Mouse (Mus musculus) intestine, embryonic 15.5 days (tissue): ENCODE measurements at regions not wholly inside any gene's neighbourhood (a gene's known extent, or its start where the extent isn't known, plus 50 kb on each side); places are given as distances from the start of the nearest gene placed in this dataset.

Source experiments
- ATAC-seq: fragments of 200-750 bp; cut with Nextera tagmentation; 2 replicates; pipeline ENCODE4 v1.8.0; 2017; ENCODE audit warnings: moderate TSS enrichment, moderate library complexity
- H3K27ac ChIP-seq: fragments of 300-500 bp; sonication (generic); 2 replicates; pipeline ENCODE4 v1.5.1; 2015; ENCODE audit warnings: mild to moderate bottlenecking, inconsistent platforms
- H3K27me3 ChIP-seq: fragments of 300-500 bp; sonication (generic); replicated peaks from 2 replicates; pipeline ENCODE4 v1.6.1; 2015; ENCODE audit warnings: inconsistent platforms
- H3K36me3 ChIP-seq: fragments of 300-500 bp; sonication (generic); 2 replicates; pipeline ENCODE4 v1.6.1; 2015; ENCODE audit warnings: inconsistent platforms
- H3K4me1 ChIP-seq: fragments of 300-500 bp; sonication (generic); replicated peaks from 2 replicates; pipeline ENCODE4 v1.6.1; 2015; ENCODE audit warnings: inconsistent platforms
- H3K4me2 ChIP-seq: fragments of 300-500 bp; sonication (generic); replicated peaks from 2 replicates; pipeline ENCODE4 v1.6.1; 2015; ENCODE audit warnings: mild to moderate bottlenecking, inconsistent platforms
- H3K4me3 ChIP-seq: fragments of 300-500 bp; sonication (generic); replicated peaks from 2 replicates; pipeline ENCODE4 v1.5.1; 2015; ENCODE audit warnings: inconsistent platforms
- H3K9ac ChIP-seq: fragments of 300-500 bp; sonication (generic); 2 replicates; pipeline ENCODE4 v1.6.1; 2015; ENCODE audit warnings: inconsistent platforms
- H3K9me3 ChIP-seq: fragments of 300-500 bp; sonication (generic); 2 replicates; pipeline ENCODE4 v1.6.1; 2016; ENCODE audit warnings: inconsistent platforms
- WGBS: fragments of 180-500 bp; shearing (Covaris S2); methylation state at CpG from one replicate; pipeline ENCODE4 v1.1.7; 2015; 5-methylcytosine and 5-hydroxymethylcytosine counted together

GRCm38 (mm10) chr13:57314512-57314911 is 418.7 kb upstream of the Trpc7 start:
- 41% methylated on average over 9 of the region's 9 CpGs for WGBS
- H3K36me3 ChIP-seq, result no peaks in the 10 kb centered on the region
- no peaks in the 10 kb centered on the region for H3K27me3 ChIP-seq
- H3K4me1 ChIP-seq, result 0 out of 2 replicates have a peak, but pooled peaks cover 3% of the 10 kb centered on the region
- H3K4me3 ChIP-seq, result no peak overlapping the region
- no peak for ATAC-seq
- no peak overlapping the region for H3K27ac ChIP-seq
- H3K4me2 ChIP-seq, result no peak overlapping the region
- H3K9me3 ChIP-seq, result no peaks in the 10 kb centered on the region
- no peak overlapping the region for H3K9ac ChIP-seq

- ATAC-seq, result no peak
- H3K27me3 ChIP-seq, result no peaks in the 10 kb centered on the region
- WGBS, result 58% methylated on average over 2 of the region's 2 CpGs
Measured at GRCm38 (mm10) chr13:57313731-57314130, 417.9 kb upstream of the Trpc7 start.

GRCm38 (mm10) chr13:57311235-57311634 is 415.4 kb upstream of the Trpc7 start:
- Histone ChIP-seq H3K9me3 (no peaks in the 10 kb centered on the region), H3K4me1 (0 out of 2 replicates have a peak, but pooled peaks cover 2% of the 10 kb centered on the region), H3K4me2 (no peak overlapping the region), H3K27me3 (no peaks in the 10 kb centered on the region), H3K9ac (no peak overlapping the region), H3K4me3 (no peak overlapping the region), H3K36me3 (no peaks in the 10 kb centered on the region), H3K27ac (no peak overlapping the region)
- WGBS, result 40% methylated on average over 2 of the region's 2 CpGs
- no peak for ATAC-seq

More at GRCm38 (mm10) chr13:57313731-57314130, 417.9 kb upstream of the Trpc7 start:
- Histone ChIP-seq H3K9ac (no peak overlapping the region), H3K27ac (no peak overlapping the region), H3K36me3 (no peaks in the 10 kb centered on the region), H3K4me2 (no peak overlapping the region), H3K9me3 (no peaks in the 10 kb centered on the region), H3K4me3 (no peak overlapping the region), H3K4me1 (0 out of 2 replicates have a peak, but pooled peaks cover 3% of the 10 kb centered on the region)

GRCm38 (mm10) chr13:57309618-57310017 is 413.8 kb upstream of the Trpc7 start:
- Histone ChIP-seq H3K27ac (no peak overlapping the region), H3K4me1 (no peaks in the 10 kb centered on the region), H3K4me3 (no peak overlapping the region), H3K9ac (no peak overlapping the region), H3K9me3 (no peaks in the 10 kb centered on the region), H3K36me3 (no peaks in the 10 kb centered on the region), H3K4me2 (no peak overlapping the region), H3K27me3 (no peaks in the 10 kb centered on the region)
- 79% methylated on average over 4 of the region's 4 CpGs for WGBS
- ATAC-seq, result no peak

- Histone ChIP-seq H3K9ac (no peak overlapping the region), H3K4me2 (no peak overlapping the region), H3K4me3 (no peak overlapping the region), H3K9me3 (no peaks in the 10 kb centered on the region), H3K4me1 (no peaks in the 10 kb centered on the region), H3K27ac (no peak overlapping the region), H3K27me3 (no peaks in the 10 kb centered on the region), H3K36me3 (no peaks in the 10 kb centered on the region)
- WGBS, result 47% methylated on average over 20 of the region's 20 CpGs
- ATAC-seq, result no peak
Measured at GRCm38 (mm10) chr13:57307971-57308903, 412.4 kb upstream of the Trpc7 start.

GRCm38 (mm10) chr13:57305586-57305985 is 409.8 kb upstream of the Trpc7 start:
- no peak overlapping the region for H3K9ac ChIP-seq
- H3K27me3 ChIP-seq, result no peaks in the 10 kb centered on the region
- H3K9me3 ChIP-seq, result no peaks in the 10 kb centered on the region
- no peaks in the 10 kb centered on the region for H3K4me1 ChIP-seq
- no peaks in the 10 kb centered on the region for H3K36me3 ChIP-seq
- no peak for ATAC-seq
- no peak overlapping the region for H3K4me3 ChIP-seq
- 87% methylated on average over 7 of the region's 7 CpGs for WGBS
- H3K27ac ChIP-seq, result no peak overlapping the region
- no peak overlapping the region for H3K4me2 ChIP-seq

GRCm38 (mm10) chr13:57303805-57304204 is 408.0 kb upstream of the Trpc7 start:
- Histone ChIP-seq H3K9me3 (no peaks in the 10 kb centered on the region), H3K27ac (no peak overlapping the region), H3K4me3 (no peak overlapping the region), H3K27me3 (no peaks in the 10 kb centered on the region), H3K36me3 (no peaks in the 10 kb centered on the region), H3K4me2 (no peak overlapping the region), H3K9ac (no peak overlapping the region), H3K4me1 (no peaks in the 10 kb centered on the region)
- 89% methylated on average over 2 of the region's 2 CpGs for WGBS
- ATAC-seq, result no peak

- H3K4me1 ChIP-seq, result no peaks in the 10 kb centered on the region
- no peak for ATAC-seq
- WGBS, result 80% methylated on average over 9 of the region's 9 CpGs
Measured at GRCm38 (mm10) chr13:57291737-57292490, 396.1 kb upstream of the Trpc7 start.

GRCm38 (mm10) chr13:57286168-57286567 is 390.4 kb upstream of the Trpc7 start:
- H3K9ac ChIP-seq, result no peak overlapping the region
- H3K4me1 ChIP-seq, result 0 out of 2 replicates have a peak, but pooled peaks cover 3% of the 10 kb centered on the region
- WGBS, result 85% methylated on average over 2 of the region's 2 CpGs

More at GRCm38 (mm10) chr13:57291737-57292490, 396.1 kb upstream of the Trpc7 start:
- Histone ChIP-seq H3K27ac (no peak overlapping the region), H3K4me3 (no peak overlapping the region), H3K36me3 (no peaks in the 10 kb centered on the region), H3K4me2 (no peak overlapping the region), H3K9ac (no peak overlapping the region), H3K9me3 (no peaks in the 10 kb centered on the region), H3K27me3 (no peaks in the 10 kb centered on the region)

GRCm38 (mm10) chr13:57282816-57283215 is 387.0 kb upstream of the Trpc7 start:
- ATAC-seq, result no peak

More at GRCm38 (mm10) chr13:57286168-57286567, 390.4 kb upstream of the Trpc7 start:
- Histone ChIP-seq H3K27me3 (no peaks in the 10 kb centered on the region), H3K4me3 (no peak overlapping the region), H3K36me3 (no peaks in the 10 kb centered on the region), H3K27ac (no peak overlapping the region), H3K4me2 (no peak overlapping the region), H3K9me3 (no peaks in the 10 kb centered on the region)
- ATAC-seq, result no peak

GRCm38 (mm10) chr13:57281941-57282710 is 386.3 kb upstream of the Trpc7 start:
- WGBS, result 42% methylated on average over 24 of the region's 24 CpGs
- Histone ChIP-seq H3K27ac (no peak overlapping the region), H3K4me3 (no peak overlapping the region), H3K27me3 (no peaks in the 10 kb centered on the region), H3K9ac (no peak overlapping the region), H3K9me3 (no peaks in the 10 kb centered on the region), H3K4me1 (0 out of 2 replicates have a peak, but pooled peaks cover 3% of the 10 kb centered on the region), H3K4me2 (no peak overlapping the region), H3K36me3 (no peaks in the 10 kb centered on the region)
- no peak for ATAC-seq

More at GRCm38 (mm10) chr13:57282816-57283215, 387.0 kb upstream of the Trpc7 start:
- Histone ChIP-seq H3K36me3 (no peaks in the 10 kb centered on the region), H3K4me1 (0 out of 2 replicates have a peak, but pooled peaks cover 3% of the 10 kb centered on the region), H3K9me3 (no peaks in the 10 kb centered on the region), H3K4me3 (no peak overlapping the region), H3K4me2 (no peak overlapping the region), H3K27ac (no peak overlapping the region), H3K9ac (no peak overlapping the region), H3K27me3 (no peaks in the 10 kb centered on the region)
- 47% methylated on average over 8 of the region's 8 CpGs for WGBS

GRCm38 (mm10) chr13:57281504-57281903 is 385.7 kb upstream of the Trpc7 start:
- H3K4me1 ChIP-seq, result 0 out of 2 replicates have a peak, but pooled peaks cover 3% of the 10 kb centered on the region
- ATAC-seq, result no peak
- no peaks in the 10 kb centered on the region for H3K9me3 ChIP-seq
- H3K4me2 ChIP-seq, result no peak overlapping the region
- no peak overlapping the region for H3K4me3 ChIP-seq
- no peak overlapping the region for H3K27ac ChIP-seq
- 17% methylated on average over 3 of the region's 3 CpGs for WGBS
- H3K36me3 ChIP-seq, result no peaks in the 10 kb centered on the region
- no peaks in the 10 kb centered on the region for H3K27me3 ChIP-seq
- H3K9ac ChIP-seq, result no peak overlapping the region
